Mouse (Mus musculus) hindbrain, embryonic 10.5 days (tissue): ENCODE measurements around the gene Ankrd36. TPM values are rescaled to one million over a fixed set of nuclear protein-coding genes. Genes with fewer than 3 reads are reported as not detected.

Experiments
- DNase-seq: peaks from one replicate; pipeline ENCODE4 v3.0.0-alpha.2; 2017; ENCODE audit warnings: low spot score
- H3K27ac ChIP-seq: fragments of 300-500 bp; sonication (generic); 2 replicates; pipeline ENCODE4 v1.5.1; 2016; ENCODE audit warnings: mild to moderate bottlenecking, moderate library complexity
- H3K27me3 ChIP-seq: fragments of 300-500 bp; sonication (generic); 2 replicates; pipeline ENCODE4 v1.6.1; 2016; ENCODE audit warnings: mild to moderate bottlenecking; ENCODE audit not compliant: poor library complexity, insufficient read depth, severe bottlenecking
- H3K36me3 ChIP-seq: fragments of 300-500 bp; sonication (generic); 2 replicates; pipeline ENCODE4 v1.6.1; 2016; ENCODE audit warnings: mild to moderate bottlenecking, moderate library complexity
- H3K4me1 ChIP-seq: fragments of 300-500 bp; sonication (generic); replicated peaks from 2 replicates; pipeline ENCODE4 v1.6.1; 2016; ENCODE audit warnings: mild to moderate bottlenecking
- H3K4me3 ChIP-seq: fragments of 300-500 bp; sonication (generic); 2 replicates; pipeline ENCODE4 v1.5.1; 2016; ENCODE audit warnings: mild to moderate bottlenecking, moderate library complexity
- H3K9me3 ChIP-seq: fragments of 300-500 bp; sonication (generic); 2 replicates; pipeline ENCODE4 v1.6.1; 2016; ENCODE audit warnings: mild to moderate bottlenecking, moderate library complexity
- WGBS: fragments of 180-500 bp; shearing (Covaris S2); methylation state at CpG from one replicate; pipeline ENCODE4 v1.1.7; 2016; 5-methylcytosine and 5-hydroxymethylcytosine counted together
- polyA plus RNA-seq: library from polyadenylated mRNA; unstranded; fragments of >200 nt; fragmentation: Nextera tagmentation; extraction: Ambion mirVana; gene quantifications from 2 replicates; pipeline ENCODE4 v1.2.1, GENCODE M21; 2016

Gene Ankrd36
- not detected in 2 replicates for polyA plus RNA-seq

DNA sequence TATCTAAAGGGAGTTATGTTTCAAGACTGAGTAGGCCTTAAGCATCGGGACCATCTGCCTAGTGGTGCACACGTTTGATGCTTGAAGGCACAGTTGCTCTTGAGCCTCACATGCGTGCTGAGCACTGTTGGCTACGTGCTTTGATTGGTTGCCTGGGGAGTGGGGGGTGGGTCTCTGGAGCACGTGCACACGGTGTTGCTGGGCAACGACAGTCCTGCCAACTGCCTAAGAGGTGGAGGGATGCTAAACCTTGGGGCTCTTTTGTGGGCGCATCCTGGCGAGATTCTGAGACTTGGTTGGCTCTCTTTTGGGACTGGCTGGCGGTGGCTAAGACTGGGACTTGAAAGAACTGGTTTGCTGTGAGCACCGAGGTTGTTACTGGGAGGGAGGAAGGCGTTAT lies at the start of gene Ankrd36:
Ankrd36 (plus strand) TSS at position 211 of the 400 bp plus-strand sequence.
- Histone ChIP-seq H3K27ac (no peak within 1 kb of the TSS), H3K9me3 (no peaks in the 10 kb centered on the region), H3K4me1 (no peaks in the 10 kb centered on the region; the same call in 1 of the 2 replicates), H3K4me3 (no peak within 1 kb of the TSS), H3K36me3 (no peaks in the 10 kb centered on the region), H3K27me3 (no peaks in the 10 kb centered on the region)
- 86% methylated on average over 12 of the region's 12 CpGs for WGBS
- DNase-seq = no peak

GRCm38 (mm10) chr11:5520412-5521265 lies 48.8 kb upstream of the Ankrd36 start, which contains the start of gene Xbp1:
Gene Xbp1, plus strand, starts transcription at chr11:5520659.
- H3K9me3 ChIP-seq = no peaks in the 10 kb centered on the region
- DNase-seq = peak; percentile 98
- peak within 1 kb of the TSS; percentile 99 for H3K27ac ChIP-seq
- WGBS = under 1% methylated on average over 72 of the region's 72 CpGs
- peak within 1 kb of the TSS; percentile 100 for H3K4me3 ChIP-seq
- peaks cover 28% of the 10 kb centered on the region for H3K4me1 ChIP-seq
- peaks cover 36% of the 10 kb centered on the region for H3K36me3 ChIP-seq
- no peaks in the 10 kb centered on the region for H3K27me3 ChIP-seq

DNA sequence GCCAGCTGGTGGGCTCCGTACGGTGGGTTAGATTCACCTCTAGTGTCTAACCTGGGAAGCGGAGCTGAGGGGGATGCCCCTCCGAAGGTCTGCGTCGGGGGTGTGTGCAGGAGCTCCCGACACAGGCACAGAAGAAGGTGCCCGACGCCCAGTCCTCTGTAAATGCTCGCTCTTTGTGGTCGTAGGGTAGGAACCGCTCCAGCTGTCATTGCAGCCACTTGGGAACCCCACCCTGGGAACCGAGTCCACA lies 48.3 kb upstream of the Ankrd36 start:
- under 1% methylated on average over 13 of the region's 13 CpGs for WGBS
- Histone ChIP-seq H3K4me1 (peaks cover 28% of the 10 kb centered on the region), H3K9me3 (no peaks in the 10 kb centered on the region), H3K4me3 (peak overlapping the region; percentile 100), H3K27ac (peak overlapping the region; percentile 99), H3K27me3 (no peaks in the 10 kb centered on the region), H3K36me3 (peaks cover 42% of the 10 kb centered on the region)
- DNase-seq = no peak

GRCm38 (mm10) chr11:5521516-5522291 lies 47.8 kb upstream of the Ankrd36 start:
- peak overlapping the region; percentile 100 for H3K4me3 ChIP-seq
- peaks cover 28% of the 10 kb centered on the region for H3K4me1 ChIP-seq
- WGBS = under 1% methylated on average over 34 of the region's 34 CpGs
- peak; percentile 71 for DNase-seq
- H3K36me3 ChIP-seq = peaks cover 47% of the 10 kb centered on the region
- H3K9me3 ChIP-seq = no peaks in the 10 kb centered on the region
- H3K27me3 ChIP-seq = no peaks in the 10 kb centered on the region
- H3K27ac ChIP-seq = peak overlapping the region; percentile 99

DNA sequence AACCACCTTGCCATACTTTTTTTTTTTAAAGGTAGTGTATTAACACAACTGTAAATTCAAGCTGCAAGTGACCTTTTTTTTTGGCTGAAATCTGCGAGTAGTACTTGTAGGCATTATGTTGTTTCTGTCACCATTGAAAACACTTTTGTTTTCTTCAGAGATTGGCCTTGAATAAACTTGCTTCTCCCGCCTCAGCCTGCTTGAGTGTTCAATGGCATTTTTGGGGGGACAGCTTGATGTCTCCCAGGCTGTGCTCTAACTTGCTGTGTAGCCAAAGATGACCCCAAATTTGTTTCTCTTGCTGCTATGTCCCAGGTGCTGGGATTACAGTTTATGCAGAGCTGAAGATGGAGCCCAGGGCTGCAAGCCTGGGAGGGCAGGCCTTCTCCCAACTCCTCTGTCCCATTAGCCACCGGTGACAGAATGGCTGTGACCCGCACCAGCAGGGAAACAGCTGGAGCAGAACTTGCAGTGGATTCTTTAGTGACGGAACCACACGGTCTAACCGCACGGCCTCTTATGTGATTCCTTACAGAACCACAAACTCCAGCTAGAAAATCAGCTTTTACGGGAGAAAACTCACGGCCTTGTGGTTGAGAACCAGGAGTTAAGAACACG lies 46.6 kb upstream of the Ankrd36 start:
- no peaks in the 10 kb centered on the region for H3K27me3 ChIP-seq
- H3K36me3 ChIP-seq = peaks cover 58% of the 10 kb centered on the region
- no peak for DNase-seq
- H3K4me3 ChIP-seq = peak overlapping the region; percentile 100
- 92% methylated on average over 11 of the region's 11 CpGs for WGBS
- H3K4me1 ChIP-seq = peaks cover 28% of the 10 kb centered on the region
- no peaks in the 10 kb centered on the region for H3K9me3 ChIP-seq
- no peak overlapping the region for H3K27ac ChIP-seq

DNA sequence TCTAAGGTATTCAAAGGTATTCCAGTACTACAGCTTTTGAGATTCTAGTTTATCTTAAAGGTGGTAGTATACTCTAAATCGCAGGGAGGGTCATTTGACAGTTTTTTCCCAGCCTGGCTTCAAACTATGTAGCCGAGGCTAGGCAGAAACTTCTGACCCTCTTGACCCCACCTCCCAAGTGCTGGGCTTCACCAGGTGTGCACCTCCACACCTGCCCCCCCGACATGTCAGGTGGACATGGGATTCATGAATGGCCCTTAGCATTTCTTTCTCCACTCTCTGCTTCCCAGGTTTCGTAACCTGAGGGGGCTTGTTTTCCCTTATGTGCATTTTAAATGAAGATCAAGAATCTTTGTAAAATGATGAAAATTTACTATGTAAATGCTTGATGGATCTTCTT lies 44.1 kb upstream of the Ankrd36 start:
- Histone ChIP-seq H3K9me3 (no peaks in the 10 kb centered on the region), H3K4me1 (peaks cover 21% of the 10 kb centered on the region), H3K4me3 (no peak overlapping the region), H3K36me3 (peaks cover 83% of the 10 kb centered on the region), H3K27me3 (no peaks in the 10 kb centered on the region), H3K27ac (no peak overlapping the region)
- 94% methylated on average over 4 of the region's 4 CpGs for WGBS
- no peak for DNase-seq

DNA sequence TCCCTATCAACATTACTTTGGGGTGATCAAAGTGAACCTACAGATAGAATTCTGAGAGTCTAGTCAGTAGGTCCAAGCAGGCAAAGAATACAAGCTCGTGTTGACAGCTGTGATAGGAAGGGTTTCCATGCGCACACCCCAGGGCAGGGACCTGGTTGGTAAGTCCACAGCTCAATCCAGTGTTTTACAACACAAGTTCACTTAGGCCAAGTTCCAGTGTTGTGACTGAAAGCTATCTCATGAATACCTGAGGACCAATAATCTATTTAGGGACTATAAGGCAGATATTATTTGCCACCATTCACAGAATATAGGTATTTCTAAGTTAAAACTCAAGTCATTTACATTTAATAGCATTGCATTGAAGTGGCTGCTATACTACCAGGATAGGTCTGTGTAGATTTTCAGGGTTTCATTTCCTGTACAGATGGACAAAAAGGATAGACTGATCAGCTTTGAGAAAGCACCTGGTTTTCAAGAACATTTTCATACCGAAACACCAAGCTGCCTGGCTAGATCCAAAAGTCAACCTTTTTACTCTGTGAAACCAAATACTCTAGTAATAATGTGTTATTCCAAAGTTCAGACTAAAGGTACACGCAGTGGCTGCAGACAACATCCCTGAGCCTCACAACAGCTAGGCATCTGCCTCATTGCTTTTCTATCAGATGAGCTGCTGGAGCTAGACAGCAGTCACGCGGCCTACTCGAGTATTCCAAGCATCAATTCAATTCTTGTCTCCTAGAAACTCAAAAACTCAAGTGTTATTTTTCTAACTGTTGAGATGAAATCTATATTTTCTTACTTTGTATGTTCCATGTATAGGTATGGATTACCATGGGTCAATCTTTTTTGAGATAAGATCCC lies 42.7 kb upstream of the Ankrd36 start:
- Histone ChIP-seq H3K27ac (no peak overlapping the region), H3K4me3 (no peak overlapping the region), H3K9me3 (no peaks in the 10 kb centered on the region), H3K4me1 (peaks cover 17% of the 10 kb centered on the region), H3K27me3 (no peaks in the 10 kb centered on the region), H3K36me3 (peaks cover 97% of the 10 kb centered on the region)
- WGBS = 92% methylated on average over 7 of the region's 7 CpGs
- DNase-seq = no peak

- 89% methylated on average over 5 of the region's 5 CpGs for WGBS
- H3K36me3 ChIP-seq = peaks cover 98% of the 10 kb centered on the region
- peaks cover 5% of the 10 kb centered on the region for H3K4me1 ChIP-seq
- H3K4me3 ChIP-seq = no peak overlapping the region
- H3K27me3 ChIP-seq = no peaks in the 10 kb centered on the region
- no peak for DNase-seq
- no peak overlapping the region for H3K27ac ChIP-seq
- no peaks in the 10 kb centered on the region for H3K9me3 ChIP-seq
Observed at GRCm38 (mm10) chr11:5527865-5528523, 41.5 kb upstream of the Ankrd36 start.

GRCm38 (mm10) chr11:5528841-5529240 lies 40.6 kb upstream of the Ankrd36 start:
- H3K27ac ChIP-seq = no peak overlapping the region
- H3K9me3 ChIP-seq = no peaks in the 10 kb centered on the region
- no peak overlapping the region for H3K4me3 ChIP-seq
- 87% methylated on average over 5 of the region's 5 CpGs for WGBS
- no peak for DNase-seq
- peaks cover 98% of the 10 kb centered on the region for H3K36me3 ChIP-seq
- no peaks in the 10 kb centered on the region for H3K27me3 ChIP-seq
- no peaks in the 10 kb centered on the region for H3K4me1 ChIP-seq

DNA sequence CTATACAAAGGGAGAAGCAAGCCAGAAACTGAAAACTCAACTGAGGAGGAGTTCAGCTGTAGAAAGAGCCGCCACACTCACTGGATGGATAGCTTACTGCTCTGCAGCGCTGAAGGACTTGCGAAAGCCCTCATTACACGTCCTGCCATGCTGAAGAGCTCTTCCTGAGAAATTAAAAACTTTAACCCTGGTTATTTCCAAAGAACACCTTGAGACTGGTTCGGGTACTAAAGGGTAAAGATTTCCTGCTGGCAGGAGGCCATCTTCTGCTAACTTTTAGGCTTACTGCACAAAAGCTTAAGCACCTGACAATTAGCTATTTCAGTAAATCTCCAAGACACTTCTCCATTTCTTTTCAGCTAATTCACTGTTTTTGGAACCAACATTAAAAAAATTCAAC lies 39.3 kb upstream of the Ankrd36 start:
- Histone ChIP-seq H3K4me3 (no peak overlapping the region), H3K36me3 (peaks cover 98% of the 10 kb centered on the region), H3K4me1 (no peaks in the 10 kb centered on the region), H3K27ac (no peak overlapping the region), H3K27me3 (no peaks in the 10 kb centered on the region), H3K9me3 (no peaks in the 10 kb centered on the region)
- no peak for DNase-seq
- WGBS = 86% methylated on average over 5 of the region's 5 CpGs

GRCm38 (mm10) chr11:5530717-5531116 lies 38.8 kb upstream of the Ankrd36 start:
- H3K27me3 ChIP-seq = no peaks in the 10 kb centered on the region
- H3K27ac ChIP-seq = no peak overlapping the region
- DNase-seq = no peak
- H3K9me3 ChIP-seq = no peaks in the 10 kb centered on the region
- H3K36me3 ChIP-seq = peaks cover 95% of the 10 kb centered on the region
- WGBS = 83% methylated on average over 6 of the region's 6 CpGs
- no peaks in the 10 kb centered on the region for H3K4me1 ChIP-seq
- no peak overlapping the region for H3K4me3 ChIP-seq

GRCm38 (mm10) chr11:5533108-5533507 lies 36.4 kb upstream of the Ankrd36 start:
- Histone ChIP-seq H3K27ac (no peak overlapping the region), H3K36me3 (peaks cover 88% of the 10 kb centered on the region)
- 85% methylated on average over 5 of the region's 5 CpGs for WGBS

More at GRCm38 (mm10) chr11:5533108-5533507, 36.4 kb upstream of the Ankrd36 start:
- Histone ChIP-seq H3K27me3 (no peaks in the 10 kb centered on the region), H3K4me3 (no peak overlapping the region), H3K9me3 (no peaks in the 10 kb centered on the region), H3K4me1 (0 out of 2 replicates have a peak, but pooled peaks cover 2% of the 10 kb centered on the region)
- no peak for DNase-seq
